Mouse (Mus musculus) MEL-GATA-1-ER (cell line): ENCODE results near the gene Chchd10.

ENCODE experiments used
- DNase-seq: peaks from one replicate; pipeline ENCODE4 v3.0.0-alpha.2; 2012; ENCODE audit warnings: low read depth; ENCODE audit errors: extremely low read depth

Chchd10 gene

GRCm38 (mm10) chr10:75949053-75950045 is 16.4 kb downstream of the Chchd10 start:
- no peak for DNase-seq

DNA sequence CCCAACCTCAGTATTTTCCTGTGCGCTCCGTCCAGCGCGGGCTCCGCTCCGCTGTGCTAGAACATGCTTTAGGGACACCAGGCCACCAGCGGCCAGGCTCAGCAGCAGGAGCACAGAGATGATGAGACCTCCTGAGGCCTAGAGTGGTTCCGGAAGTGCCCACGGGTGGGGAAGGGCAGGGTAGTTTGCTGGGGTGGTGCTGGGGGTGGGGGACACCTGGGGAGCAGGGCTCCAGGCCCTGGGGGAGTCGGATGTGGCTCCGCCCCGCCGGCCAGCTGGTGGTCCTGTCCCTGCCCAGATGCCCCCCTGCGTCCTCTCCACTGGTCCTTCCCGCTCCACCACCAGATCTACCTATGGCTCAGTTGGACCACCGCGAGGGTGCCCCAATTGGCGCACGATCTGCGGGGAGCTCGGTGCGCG is 17.9 kb downstream of the Chchd10 start:
- DNase-seq, result no peak

GRCm38 (mm10) chr10:75951424-75952050 is 18.6 kb downstream of the Chchd10 start:
- peak; percentile 32 for DNase-seq

DNA sequence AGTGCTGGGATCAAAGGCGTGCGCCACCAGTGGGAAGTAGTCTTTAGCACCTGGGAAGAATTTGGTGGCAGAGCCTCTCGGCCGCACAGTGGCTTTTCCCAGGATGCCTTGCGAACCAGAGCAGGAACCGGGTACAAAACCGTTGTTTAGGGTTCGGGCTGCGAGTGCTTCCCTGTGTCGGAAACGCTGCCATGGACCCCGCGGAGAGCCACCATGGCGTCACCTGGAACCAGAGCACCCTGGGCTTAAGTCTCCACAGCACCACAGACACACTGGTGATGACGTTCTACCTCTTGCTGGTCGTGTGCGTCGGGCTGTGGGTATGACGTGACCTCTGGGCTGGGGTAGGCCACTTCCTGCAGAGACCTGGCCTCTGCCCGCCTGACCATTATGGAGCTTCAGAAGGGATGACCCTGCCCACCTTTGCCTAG is 21.5 kb downstream of the Chchd10 start, which contains the start of gene Gm5134:
Gene Gm5134, plus strand, starts transcription at position 134 of the 431 bp plus-strand sequence.
- no peak for DNase-seq

DNA sequence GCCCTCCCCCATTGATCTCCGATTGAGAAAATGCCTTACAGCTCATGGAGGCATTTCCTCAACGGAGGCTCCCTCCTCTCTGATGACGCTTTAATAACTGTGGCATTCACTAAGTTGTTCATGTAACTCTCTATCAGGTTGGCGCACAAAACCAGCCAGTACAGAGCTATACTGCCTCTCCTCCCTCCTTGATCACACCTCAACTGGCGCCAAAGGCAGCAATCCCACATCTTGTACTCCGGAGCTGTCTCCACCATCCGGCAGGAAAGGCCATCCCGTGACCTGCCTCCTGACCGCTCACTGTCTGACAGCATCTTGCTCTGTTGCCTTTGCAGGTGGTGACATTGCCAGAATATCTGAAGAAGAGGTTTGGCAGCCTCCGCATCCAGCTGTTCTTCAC is 40.9 kb downstream of the Chchd10 start:
- no peak for DNase-seq

DNA sequence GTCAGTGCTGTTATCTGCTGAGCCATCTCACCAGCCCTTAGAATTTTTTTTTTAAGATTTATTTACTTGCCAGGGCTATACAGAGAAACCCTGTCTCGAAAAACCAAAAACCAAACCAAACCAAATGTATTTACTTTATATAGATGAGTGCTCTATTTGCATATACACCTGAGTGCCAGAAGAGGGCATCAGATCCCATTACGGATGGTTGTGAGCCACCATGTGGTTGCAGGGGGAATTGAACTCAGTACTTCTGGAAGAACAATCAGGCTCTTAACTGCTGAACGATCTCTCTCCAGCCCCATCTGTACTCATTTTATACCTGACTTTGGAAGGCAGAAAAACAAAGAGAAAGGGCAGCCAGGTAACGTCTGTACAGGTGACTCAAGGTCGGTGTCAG is 42.3 kb downstream of the Chchd10 start:
- DNase-seq, result peak; percentile 28

GRCm38 (mm10) chr10:75978119-75978834 is 45.3 kb downstream of the Chchd10 start:
- no peak for DNase-seq

DNA sequence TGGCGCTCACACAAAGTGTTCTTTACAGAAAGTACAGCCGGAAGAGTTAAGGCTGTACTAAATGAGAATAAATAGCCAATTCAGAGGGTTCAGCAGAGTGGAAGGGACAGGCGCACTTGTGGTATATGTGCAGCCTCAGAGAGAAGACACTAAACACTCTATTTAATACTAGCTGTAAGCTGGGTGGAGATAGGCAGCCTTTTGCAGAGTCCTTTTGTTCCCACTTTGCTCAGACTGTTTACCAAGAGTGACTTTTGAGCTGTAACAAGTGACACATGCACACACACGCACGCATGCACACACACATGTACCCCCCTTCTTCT is 45.9 kb downstream of the Chchd10 start:
- no peak for DNase-seq

GRCm38 (mm10) chr10:75979432-75979831 is 46.5 kb downstream of the Chchd10 start:
- no peak for DNase-seq
